Mouse (Mus musculus): ENCODE measurements at regions not wholly inside any gene's neighbourhood (a gene's known extent, or its start where the extent isn't known, plus 50 kb on each side); places are given as distances from the start of the nearest gene placed in this dataset.

- no peak for DNase-seq
These were observed 221.3 kb upstream of the Pde3a start for GRCm38 (mm10) chr6:141027787-141028186.

GRCm38 (mm10) chr6:141034824-141035223 lies 214.2 kb upstream of the Pde3a start:
- DNase-seq, result no peak

GRCm38 (mm10) chr6:141041358-141041757 lies 207.7 kb upstream of the Pde3a start:
- no peak for DNase-seq

- DNase-seq, result peak in 1 of 2 experiments; percentile 21
These were observed 207.1 kb upstream of the Pde3a start for GRCm38 (mm10) chr6:141041781-141042625.

- DNase-seq, result no peak
These were observed 200.8 kb upstream of the Pde3a start for GRCm38 (mm10) chr6:141048271-141048670.

- DNase-seq, result no peak
These were observed 198.9 kb upstream of the Pde3a start for GRCm38 (mm10) chr6:141050038-141050684.

- no peak for DNase-seq
These were observed 195.0 kb upstream of the Pde3a start for GRCm38 (mm10) chr6:141054026-141054425.

GRCm38 (mm10) chr6:141059250-141059916 lies 189.7 kb upstream of the Pde3a start:
- no peak for DNase-seq

- DNase-seq, result no peak
These were observed 183.3 kb upstream of the Pde3a start for GRCm38 (mm10) chr6:141065724-141066123.

- no peak for DNase-seq
These were observed 180.1 kb upstream of the Pde3a start for GRCm38 (mm10) chr6:141068861-141069467.

- DNase-seq, result no peak
These were observed 179.2 kb upstream of the Pde3a start for GRCm38 (mm10) chr6:141069896-141070295.

- DNase-seq, result no peak
These were observed 177.6 kb upstream of the Pde3a start for GRCm38 (mm10) chr6:141071507-141071906.

GRCm38 (mm10) chr6:141091076-141091780 lies 157.8 kb upstream of the Pde3a start:
- DNase-seq, result no peak

- no peak for DNase-seq
These were observed 157.3 kb upstream of the Pde3a start for GRCm38 (mm10) chr6:141091781-141092140.

- DNase-seq, result no peak
These were observed 151.5 kb upstream of the Pde3a start for GRCm38 (mm10) chr6:141097338-141098122.

GRCm38 (mm10) chr6:141118287-141118686 lies 130.8 kb upstream of the Pde3a start:
- no peak for DNase-seq

GRCm38 (mm10) chr6:141126614-141127396 lies 122.3 kb upstream of the Pde3a start:
- no peak for DNase-seq

- no peak for DNase-seq
These were observed 119.5 kb upstream of the Pde3a start for GRCm38 (mm10) chr6:141129596-141129995.

GRCm38 (mm10) chr6:141134176-141134575 lies 114.9 kb upstream of the Pde3a start:
- DNase-seq, result no peak

GRCm38 (mm10) chr6:141136664-141137375 lies 112.2 kb upstream of the Pde3a start:
- DNase-seq, result no peak

All from cerebellum, postnatal 25 days (tissue).